Mouse (Mus musculus) megakaryocyte, embryonic 14.5 days (primary cell): ENCODE measurements around the gene Kdsr.

Experiments
- FLI1 ChIP-seq: IDR thresholded peaks from 2 replicates; pipeline ENCODE4 v1.6.1; 2012; ENCODE audit warnings: low read length, inconsistent platforms, mixed read lengths
- GATA1 ChIP-seq: IDR thresholded peaks from 3 replicates; pipeline ENCODE4 v1.6.1; 2012; ENCODE audit warnings: mixed read lengths, low read length, inconsistent platforms, borderline replicate concordance

DNA sequence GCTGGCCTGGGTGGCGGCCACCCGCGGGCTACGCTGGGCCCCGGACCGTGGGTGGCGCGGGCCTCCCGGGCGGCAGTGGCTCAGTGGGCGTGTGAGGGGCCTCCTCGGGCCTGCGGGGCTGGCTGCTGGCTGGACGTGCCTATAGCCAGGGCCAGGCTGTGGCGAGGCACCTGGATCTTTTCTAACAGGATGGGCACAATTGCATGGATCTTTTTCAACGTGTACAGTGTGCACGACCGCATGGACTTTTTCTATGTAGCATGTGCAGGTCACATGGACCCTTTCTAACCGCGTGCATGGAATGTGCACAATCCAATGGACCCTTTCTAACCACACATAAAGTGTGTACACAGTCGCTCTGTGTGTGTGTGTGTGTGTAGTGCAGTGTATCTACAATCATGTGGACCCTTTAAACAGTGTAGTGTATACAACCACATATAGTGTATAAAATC, 45.0 kb downstream of the Kdsr start:
- TF ChIP-seq GATA1 (no peak), FLI1 (no peak)
